Mouse (Mus musculus) liver, adult 2 months (tissue): ENCODE data around the gene Vmn1r135. TPM values are rescaled to one million over a fixed set of nuclear protein-coding genes. Genes with fewer than 3 reads are reported as not detected.
"Not testable (repeated sequence)": the region's sequence is repeated elsewhere in the genome, so short reads cannot be mapped to it uniquely, and the experiment has no call there.

Experiments
- DNase-seq: peaks from one replicate; pipeline ENCODE4 v3.0.0-alpha.2; 2011; ENCODE audit warnings: low read depth, low spot score; ENCODE audit errors: extremely low read depth
- H3K27ac ChIP-seq: fragments of 200-500 bp; replicated peaks from 2 replicates; pipeline ENCODE4 v1.5.1; 2012; ENCODE audit warnings: low read depth, mild to moderate bottlenecking, control low read depth, inconsistent platforms, low read length; ENCODE audit not compliant: insufficient read depth
- H3K27me3 ChIP-seq: fragments of 200-500 bp; 2 replicates; pipeline ENCODE4 v1.6.1; 2012; ENCODE audit warnings: mild to moderate bottlenecking, moderate library complexity, low read length, inconsistent platforms; ENCODE audit not compliant: control insufficient read depth, insufficient read depth
- H3K36me3 ChIP-seq: fragments of 200-500 bp; 2 replicates; pipeline ENCODE4 v1.6.1; 2012; ENCODE audit warnings: low read length, inconsistent platforms; ENCODE audit not compliant: control insufficient read depth, insufficient read depth
- H3K4me1 ChIP-seq: fragments of 200-500 bp; 2 replicates; pipeline ENCODE4 v1.6.1; 2011; ENCODE audit warnings: low read length; ENCODE audit not compliant: control insufficient read depth, insufficient read depth
- H3K4me3 ChIP-seq: fragments of 200-500 bp; 2 replicates; pipeline ENCODE4 v1.5.1; 2011; ENCODE audit warnings: low read depth, mild to moderate bottlenecking, control low read depth, low read length, moderate library complexity; ENCODE audit not compliant: insufficient read depth
- H3K79me2 ChIP-seq: fragments of 200-500 bp; 2 replicates; pipeline ENCODE4 v1.6.1; 2012; ENCODE audit warnings: inconsistent platforms, mild to moderate bottlenecking, low read length, moderate library complexity; ENCODE audit not compliant: control insufficient read depth, insufficient read depth
- H3K9ac ChIP-seq: fragments of 200-500 bp; 2 replicates; pipeline ENCODE4 v1.6.1; 2012; ENCODE audit warnings: low read depth, mild to moderate bottlenecking, control low read depth, inconsistent platforms, low read length
- WGBS: fragments of 180-500 bp; shearing (Covaris S2); methylation state at CpG from one replicate; pipeline ENCODE4 v1.1.7; 2018; 5-methylcytosine and 5-hydroxymethylcytosine counted together
- polyA plus RNA-seq: library from polyadenylated mRNA; depleted of rRNA; stranded (reverse); fragments of >200 nt; gene quantifications from 2 replicates; pipeline ENCODE4 v1.2.3, GENCODE M21; 2012; rRNA removed
- total RNA-seq: library from RNA; depleted of rRNA; stranded (reverse); fragments of >200 nt; gene quantifications from 2 replicates; pipeline ENCODE4 v1.2.3, GENCODE M21; 2014; rRNA removed

Vmn1r135 gene
- not detected in 2 replicates for total RNA-seq
- polyA plus RNA-seq: not detected in 2 replicates

- WGBS: no CpG with 5 or more reads among the region's 1 CpGs
- H3K27ac ChIP-seq, H3K4me3 ChIP-seq, H3K27me3 ChIP-seq, H3K79me2 ChIP-seq, H3K9ac ChIP-seq, DNase-seq, H3K4me1 ChIP-seq, H3K36me3 ChIP-seq: not testable (repeated sequence)
Observed at GRCm38 (mm10) chr7:21832051-21832450, at the start of gene Vmn1r135. Vmn1r135 (plus strand) TSS chr7:21832351.

- not testable (repeated sequence) for H3K36me3 ChIP-seq, H3K27me3 ChIP-seq, H3K4me1 ChIP-seq, H3K27ac ChIP-seq, H3K79me2 ChIP-seq, DNase-seq, H3K4me3 ChIP-seq, H3K9ac ChIP-seq
- no CpG with 5 or more reads among the region's 3 CpGs for WGBS
Observed at GRCm38 (mm10) chr7:21796628-21797027, 35.5 kb upstream of the Vmn1r135 start, which contains the start of gene Gm4177. Gm4177 (minus strand) TSS chr7:21796728.

DNA sequence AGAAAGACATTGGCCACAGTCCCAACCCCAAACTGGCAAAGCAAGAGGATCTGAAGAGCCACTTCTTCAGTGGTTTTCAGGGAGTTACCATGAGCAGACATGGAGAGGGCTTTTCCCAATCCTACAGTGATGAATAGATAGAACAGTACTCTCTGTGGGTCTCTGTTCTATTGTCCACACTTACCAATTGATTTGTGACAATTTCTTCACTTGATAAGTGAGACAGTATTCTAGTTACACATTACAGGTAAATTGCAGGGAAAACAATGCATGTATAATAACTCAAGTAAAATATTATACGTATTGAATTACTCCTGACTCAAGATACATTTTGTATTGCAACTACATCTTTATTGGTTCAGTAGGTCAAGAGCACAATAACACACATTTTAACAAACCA is 12.0 kb downstream of the Vmn1r135 start, which contains the start of gene Gm5725:
TSS of gene Gm5725 (minus strand) at position 101 of the 400 bp plus-strand sequence.
- DNase-seq, H3K36me3 ChIP-seq, H3K79me2 ChIP-seq, H3K4me1 ChIP-seq, H3K4me3 ChIP-seq, H3K9ac ChIP-seq, H3K27me3 ChIP-seq, H3K27ac ChIP-seq: not testable (repeated sequence)
- no CpG with 5 or more reads among the region's 1 CpGs for WGBS

Other genes starting within 250 kb of the Vmn1r135 start
- not detected in 2 replicates for gene Vmn1r132, start 218.3 kb upstream of the Vmn1r135 start, total RNA-seq
- gene Vmn1r132, start 218.3 kb upstream of the Vmn1r135 start, polyA plus RNA-seq: not detected in 2 replicates
- not detected in 2 replicates for gene Gm4175, start 70.9 kb upstream of the Vmn1r135 start, total RNA-seq
- not detected in 2 replicates for gene Gm4175, start 70.9 kb upstream of the Vmn1r135 start, polyA plus RNA-seq
- gene Gm4177, start 35.6 kb upstream of the Vmn1r135 start, total RNA-seq: not detected in 2 replicates
- not detected in 2 replicates for gene Gm4177, start 35.6 kb upstream of the Vmn1r135 start, polyA plus RNA-seq
- gene Gm5725, start 11.9 kb downstream of the Vmn1r135 start, total RNA-seq: not detected in 2 replicates
- gene Gm5725, start 11.9 kb downstream of the Vmn1r135 start, polyA plus RNA-seq: not detected in 2 replicates
- not detected in 2 replicates for gene Gm5891, start 88.9 kb downstream of the Vmn1r135 start, total RNA-seq
- gene Gm5891, start 88.9 kb downstream of the Vmn1r135 start, polyA plus RNA-seq: not detected in 2 replicates
- not detected in 2 replicates for gene Vmn1r137, start 162.2 kb downstream of the Vmn1r135 start, total RNA-seq
- gene Vmn1r137, start 162.2 kb downstream of the Vmn1r135 start, polyA plus RNA-seq: not detected in 2 replicates
- not detected in 2 replicates for gene Vmn1r138, start 196.5 kb downstream of the Vmn1r135 start, total RNA-seq
- not detected in 2 replicates for gene Vmn1r138, start 196.5 kb downstream of the Vmn1r135 start, polyA plus RNA-seq
- not detected in 2 replicates for gene Gm6176, start 224.0 kb downstream of the Vmn1r135 start, total RNA-seq
- not detected in 2 replicates for gene Gm6176, start 224.0 kb downstream of the Vmn1r135 start, polyA plus RNA-seq
- gene Vmn1r139, start 236.7 kb downstream of the Vmn1r135 start, total RNA-seq: not detected in 2 replicates
- gene Vmn1r139, start 236.7 kb downstream of the Vmn1r135 start, polyA plus RNA-seq: not detected in 2 replicates